Mouse (Mus musculus) kidney, postnatal 4 days (tissue): ENCODE results near the gene Srcin1.

Experiments used
- DNase-seq, 2 experiments: peaks; one replicate each; pipeline ENCODE4 v3.0.0; 2021; ENCODE audit warnings: mixed read lengths in 2 of 2

The Srcin1 gene

GRCm38 (mm10) chr11:97576136-97576906 is at the start of gene Srcin1:
Gene Srcin1, minus strand, starts transcription at chr11:97576186.
- DNase-seq = peak; percentile 78 to 85

- no peak for DNase-seq
Measured at GRCm38 (mm10) chr11:97625551-97625950, 49.6 kb upstream of the Srcin1 start.

- no peak for DNase-seq
Measured at GRCm38 (mm10) chr11:97623166-97623565, 47.2 kb upstream of the Srcin1 start.

- DNase-seq = peak; percentile 78 to 81
Measured at GRCm38 (mm10) chr11:97622440-97622839, 46.5 kb upstream of the Srcin1 start.

GRCm38 (mm10) chr11:97619391-97619795 is 43.4 kb upstream of the Srcin1 start:
- DNase-seq = peak; percentile 85 to 90

- peak in 1 of 2 experiments; percentile 42 for DNase-seq
Measured at GRCm38 (mm10) chr11:97618368-97618767, 42.4 kb upstream of the Srcin1 start.

GRCm38 (mm10) chr11:97615276-97615675 is 39.3 kb upstream of the Srcin1 start:
- DNase-seq = no peak

GRCm38 (mm10) chr11:97611076-97611475 is 35.1 kb upstream of the Srcin1 start:
- DNase-seq = no peak

GRCm38 (mm10) chr11:97609743-97610142 is 33.8 kb upstream of the Srcin1 start:
- DNase-seq = no peak

- DNase-seq = no peak
Measured at GRCm38 (mm10) chr11:97608933-97609332, 32.9 kb upstream of the Srcin1 start.

- no peak for DNase-seq
Measured at GRCm38 (mm10) chr11:97607056-97607725, 31.2 kb upstream of the Srcin1 start.

GRCm38 (mm10) chr11:97603891-97604290 is 27.9 kb upstream of the Srcin1 start:
- peak; percentile 55 to 71 for DNase-seq

- no peak for DNase-seq
Measured at GRCm38 (mm10) chr11:97602223-97602622, 26.2 kb upstream of the Srcin1 start.

GRCm38 (mm10) chr11:97599104-97599503 is 23.1 kb upstream of the Srcin1 start:
- no peak for DNase-seq

- DNase-seq = no peak
Measured at GRCm38 (mm10) chr11:97597945-97598691, 22.1 kb upstream of the Srcin1 start.

GRCm38 (mm10) chr11:97594136-97594535 is 18.1 kb upstream of the Srcin1 start:
- no peak for DNase-seq

- peak; percentile 44 to 57 for DNase-seq
Measured at GRCm38 (mm10) chr11:97591910-97592309, 15.9 kb upstream of the Srcin1 start.

GRCm38 (mm10) chr11:97590227-97590960 is 14.4 kb upstream of the Srcin1 start:
- DNase-seq = no peak

- DNase-seq = no peak
Measured at GRCm38 (mm10) chr11:97589216-97589615, 13.2 kb upstream of the Srcin1 start.

- peak; percentile 34 to 50 for DNase-seq
Measured at GRCm38 (mm10) chr11:97585932-97586331, 9.9 kb upstream of the Srcin1 start.

GRCm38 (mm10) chr11:97584476-97584875 is 8.5 kb upstream of the Srcin1 start:
- DNase-seq = no peak

- DNase-seq = no peak
Measured at GRCm38 (mm10) chr11:97579088-97579857, 3.3 kb upstream of the Srcin1 start.
